Mouse (Mus musculus) MEL-GATA-1-ER (cell line): ENCODE data around the gene Rasal1.

ENCODE experiments used
- DNase-seq: peaks from one replicate; pipeline ENCODE4 v3.0.0-alpha.2; 2012; ENCODE audit warnings: low read depth; ENCODE audit errors: extremely low read depth

Rasal1 gene

DNA sequence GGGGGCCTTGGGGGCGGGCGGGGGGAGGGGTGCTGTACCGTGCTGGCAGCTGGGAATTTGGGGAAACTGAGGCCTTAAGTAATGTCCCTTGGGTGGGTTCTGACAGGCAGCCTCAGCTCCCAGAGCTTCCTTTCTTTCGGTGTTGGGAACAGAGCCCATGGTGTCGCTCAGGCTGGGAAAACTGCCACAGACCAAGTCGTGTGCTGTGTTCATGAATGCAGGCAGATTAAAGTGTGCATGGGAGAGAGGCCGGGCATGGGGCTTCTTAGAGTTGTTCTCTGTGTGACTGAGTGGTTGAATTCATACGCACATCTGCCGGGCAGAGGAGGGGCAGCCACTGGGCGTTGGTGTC is 26.8 kb upstream of the Rasal1 start:
- no peak for DNase-seq

- no peak for DNase-seq
These were observed 26.3 kb upstream of the Rasal1 start for GRCm38 (mm10) chr5:120622198-120622851.

DNA sequence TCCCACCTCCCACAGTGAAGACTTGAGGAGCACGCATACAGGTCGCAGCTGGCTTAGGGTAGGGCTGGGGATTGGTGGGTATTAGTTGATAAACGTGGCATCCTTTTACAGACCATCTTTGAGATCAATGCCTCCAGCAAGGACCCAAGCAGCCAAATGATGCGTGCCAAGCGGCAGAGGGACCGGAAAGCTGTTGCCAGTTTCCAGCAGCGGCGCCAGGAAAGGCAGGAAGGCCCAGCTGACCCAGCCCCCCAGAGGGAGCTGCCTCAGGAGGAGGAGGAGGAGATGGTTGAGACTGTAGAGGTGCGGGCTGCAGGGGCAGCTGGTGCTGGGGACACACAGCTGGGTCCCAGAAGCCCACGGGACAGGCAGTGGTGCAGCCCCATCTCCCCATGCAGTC is 24.2 kb upstream of the Rasal1 start:
- DNase-seq: no peak

- DNase-seq: no peak
These were observed 22.2 kb upstream of the Rasal1 start for GRCm38 (mm10) chr5:120626399-120626798.

GRCm38 (mm10) chr5:120627515-120628300 is 20.9 kb upstream of the Rasal1 start:
- DNase-seq: no peak

GRCm38 (mm10) chr5:120628624-120629023 is 20.0 kb upstream of the Rasal1 start:
- no peak for DNase-seq

DNA sequence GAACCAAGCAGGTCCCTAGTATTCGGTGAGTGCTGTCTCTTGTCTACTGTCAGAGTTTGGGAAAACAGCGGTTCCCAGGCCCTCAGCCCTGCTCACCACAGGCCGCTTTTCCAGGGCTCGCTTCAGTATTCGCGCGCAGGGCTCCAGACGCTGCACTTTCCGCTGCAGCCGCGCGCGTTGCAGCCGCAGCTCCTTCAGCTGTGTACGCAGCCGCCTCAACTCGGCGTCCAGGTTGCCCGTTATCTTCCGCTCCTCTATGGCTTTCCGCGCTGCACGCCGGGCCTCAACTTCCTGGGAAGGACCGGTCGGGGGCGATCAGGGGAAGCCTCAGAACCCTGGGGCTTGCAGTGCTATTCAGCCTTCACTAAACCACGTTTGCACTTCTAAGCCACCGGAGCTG is 17.5 kb upstream of the Rasal1 start:
- no peak for DNase-seq

DNA sequence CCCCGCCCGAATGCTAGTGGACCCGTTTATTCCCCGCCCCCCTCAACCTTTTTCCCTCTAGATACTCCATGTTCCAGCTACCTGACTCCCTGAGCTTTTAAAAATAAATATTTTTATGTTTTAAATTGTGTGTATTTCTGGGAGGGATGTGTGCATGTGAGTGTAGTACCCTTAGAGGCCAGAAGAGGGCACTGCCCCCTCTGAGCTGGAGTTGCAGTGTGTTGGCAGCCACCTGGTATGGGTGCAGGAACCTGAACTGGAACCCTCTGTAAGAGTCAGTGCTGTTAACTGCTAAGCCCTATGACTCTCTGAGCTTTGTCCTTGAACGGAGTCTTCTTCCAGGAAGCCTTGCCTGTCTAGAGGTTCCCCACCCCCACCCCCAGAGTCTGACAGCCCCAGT is 16.7 kb upstream of the Rasal1 start:
- no peak for DNase-seq

GRCm38 (mm10) chr5:120634131-120634530 is 14.5 kb upstream of the Rasal1 start, which contains the start of gene Cfap73:
Gene Cfap73, minus strand, starts transcription at chr5:120634235.
- no peak for DNase-seq

DNA sequence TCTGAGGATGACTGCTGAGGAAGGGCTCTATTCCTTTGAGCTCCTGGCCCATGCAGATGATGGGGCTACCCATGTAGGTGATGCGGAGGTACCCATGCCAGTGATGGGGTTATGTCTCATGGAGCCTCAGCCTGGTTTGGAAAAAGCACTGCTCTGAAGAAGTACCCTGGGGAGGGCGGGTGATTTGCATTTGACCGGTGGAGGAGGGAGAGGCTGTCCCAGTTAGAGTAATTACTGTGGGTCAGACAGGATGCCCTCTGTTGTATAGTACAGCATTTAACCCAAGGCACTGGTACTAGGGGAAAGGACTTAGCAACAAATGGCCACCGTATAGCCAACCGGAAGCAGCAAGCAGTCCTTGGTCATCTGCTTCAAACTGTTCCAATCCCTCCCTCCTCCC is 13.8 kb upstream of the Rasal1 start:
- no peak for DNase-seq

DNA sequence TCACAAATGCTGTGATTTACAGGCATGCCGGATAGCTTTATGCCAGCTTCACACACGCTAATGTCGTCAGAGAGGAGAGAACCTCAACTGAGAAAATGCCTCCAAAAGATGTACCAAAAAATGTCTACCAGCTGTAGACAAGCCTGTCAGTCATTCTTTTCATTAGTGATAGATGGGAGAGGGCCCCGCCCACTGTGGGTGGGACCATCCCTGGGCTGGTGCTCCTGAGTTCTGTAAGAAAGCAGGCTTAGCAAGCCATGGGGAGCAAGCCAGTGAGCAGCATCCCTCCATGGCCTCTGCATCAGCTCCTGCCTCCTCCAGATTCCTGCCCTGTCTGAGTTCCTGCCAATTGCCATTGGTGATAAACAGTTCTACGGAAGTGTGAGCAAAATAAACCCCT is 13.0 kb upstream of the Rasal1 start:
- DNase-seq: no peak

- DNase-seq: no peak
These were observed 8.5 kb upstream of the Rasal1 start for GRCm38 (mm10) chr5:120640094-120640493.

- no peak for DNase-seq
These were observed 5.1 kb upstream of the Rasal1 start for GRCm38 (mm10) chr5:120643365-120644085.

DNA sequence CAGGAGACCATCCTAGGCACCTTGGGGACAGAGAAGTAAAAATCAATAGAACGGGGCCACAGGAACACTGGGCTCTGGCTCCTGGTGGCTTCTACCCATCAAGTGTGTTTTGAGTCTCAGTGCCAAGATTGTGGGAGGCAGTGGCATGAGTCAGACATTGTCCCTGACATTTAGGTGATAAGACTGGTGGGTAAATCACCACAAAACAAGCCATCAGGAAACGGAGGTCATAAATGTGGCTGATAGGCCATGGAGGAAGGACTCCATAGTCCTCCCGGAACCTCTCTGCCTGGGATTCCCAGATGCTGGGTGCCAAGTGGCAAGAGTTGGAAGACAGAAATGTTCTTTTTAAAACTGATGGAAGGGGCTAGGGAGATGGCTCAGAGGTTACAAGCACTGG is 4.4 kb upstream of the Rasal1 start:
- no peak for DNase-seq

DNA sequence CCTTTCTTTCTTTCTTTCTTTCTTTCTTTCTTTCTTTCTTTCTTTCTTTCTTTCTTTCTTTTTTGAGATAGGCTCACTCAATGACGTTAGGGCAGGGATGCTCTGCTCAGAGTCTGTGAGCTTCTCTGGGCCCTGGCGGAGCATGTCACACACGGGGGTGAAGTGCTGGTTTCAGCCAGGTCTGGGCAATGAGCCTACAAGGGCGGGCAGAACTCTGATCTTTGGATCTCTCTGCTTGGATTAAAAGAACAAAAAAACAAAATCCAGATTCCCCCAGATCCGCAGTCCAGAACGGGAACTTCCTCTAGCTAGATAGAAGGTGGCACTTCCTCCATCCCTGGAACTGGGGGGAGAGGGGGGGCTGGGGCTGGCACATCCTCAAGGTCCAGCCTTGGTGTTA is 2.8 kb upstream of the Rasal1 start:
- DNase-seq: no peak

GRCm38 (mm10) chr5:120647361-120647760 is 1.3 kb upstream of the Rasal1 start:
- no peak for DNase-seq

DNA sequence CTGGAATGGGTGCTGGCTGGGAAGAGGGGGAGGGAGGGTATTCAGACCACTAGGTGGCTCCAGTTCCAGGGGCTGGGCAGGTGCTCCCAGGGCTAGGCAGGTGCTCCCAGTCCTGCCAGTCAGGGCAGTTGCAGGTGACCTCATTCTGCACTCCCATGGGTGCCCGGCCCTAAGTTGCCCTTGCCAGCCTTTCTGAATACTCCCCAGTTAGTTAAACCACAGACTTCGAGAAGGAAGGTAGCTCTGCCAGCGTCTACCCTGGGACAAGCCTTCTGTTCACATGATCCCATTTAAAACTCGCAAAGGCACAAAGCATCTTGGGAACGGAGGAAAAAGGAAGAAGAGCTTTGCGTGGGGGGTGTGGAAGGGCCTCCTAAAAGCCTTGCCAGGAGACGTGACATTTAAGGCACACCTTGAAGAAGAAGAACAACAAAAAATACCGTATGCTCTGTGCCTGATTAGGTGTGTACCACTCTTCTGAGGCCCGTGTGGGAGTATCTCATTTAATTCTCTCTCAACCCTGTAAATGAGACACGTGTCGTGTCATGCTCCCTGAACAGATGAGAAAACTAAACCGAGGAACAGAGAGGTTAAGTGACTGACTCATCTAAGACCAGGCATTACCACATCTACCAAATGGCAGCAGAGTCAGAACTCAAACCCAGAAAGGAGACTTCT is 659 bp upstream of the Rasal1 start:
- DNase-seq: no peak

DNA sequence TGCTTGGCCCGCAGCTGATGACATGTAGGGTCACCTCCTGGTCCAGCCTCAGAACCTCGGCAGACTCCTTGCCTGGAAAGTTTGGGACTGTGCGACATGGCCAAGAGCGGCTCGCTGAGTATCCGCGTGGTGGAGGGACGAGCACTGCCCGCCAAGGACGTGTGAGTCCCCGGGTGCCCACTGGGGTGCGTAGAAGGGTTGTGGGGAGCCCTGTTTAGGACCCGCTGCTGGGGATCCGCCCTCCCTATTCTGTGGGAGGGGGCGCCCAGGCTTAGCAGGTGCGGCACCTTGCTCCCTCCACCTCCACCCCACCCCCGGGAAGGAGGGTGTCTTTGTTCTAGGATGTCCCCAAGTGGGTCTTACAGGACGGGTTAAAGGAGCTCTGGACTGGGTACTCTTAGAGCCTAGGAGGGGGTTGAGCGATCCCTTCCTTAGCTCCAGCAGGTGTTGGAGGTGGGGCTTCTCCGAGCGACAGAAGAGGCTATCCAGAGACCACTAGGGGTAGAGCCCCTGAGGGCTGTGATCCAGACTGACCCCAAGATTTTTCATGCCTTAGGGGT is 842 bp downstream of the Rasal1 start:
- no peak for DNase-seq

DNA sequence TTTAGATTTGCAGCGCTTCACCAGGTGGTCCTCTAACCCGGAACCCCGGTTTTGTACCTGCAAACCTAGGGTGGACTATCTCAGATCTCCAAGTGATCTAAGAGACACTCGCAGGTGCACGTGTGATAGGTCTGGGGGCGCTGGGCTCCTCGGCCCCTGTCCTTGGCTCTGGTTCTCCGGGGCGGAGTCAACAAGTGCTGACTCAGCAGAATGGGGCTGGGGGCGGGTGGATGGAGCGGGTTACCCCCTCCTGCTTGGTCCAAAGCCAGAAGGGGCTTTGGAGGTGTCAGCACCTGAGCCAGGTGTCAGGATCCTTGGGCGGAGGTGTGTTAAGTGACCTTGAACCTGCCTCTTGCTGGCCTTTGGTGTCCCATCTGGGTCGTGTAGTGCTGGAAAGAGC is 1.3 kb downstream of the Rasal1 start:
- no peak for DNase-seq

DNA sequence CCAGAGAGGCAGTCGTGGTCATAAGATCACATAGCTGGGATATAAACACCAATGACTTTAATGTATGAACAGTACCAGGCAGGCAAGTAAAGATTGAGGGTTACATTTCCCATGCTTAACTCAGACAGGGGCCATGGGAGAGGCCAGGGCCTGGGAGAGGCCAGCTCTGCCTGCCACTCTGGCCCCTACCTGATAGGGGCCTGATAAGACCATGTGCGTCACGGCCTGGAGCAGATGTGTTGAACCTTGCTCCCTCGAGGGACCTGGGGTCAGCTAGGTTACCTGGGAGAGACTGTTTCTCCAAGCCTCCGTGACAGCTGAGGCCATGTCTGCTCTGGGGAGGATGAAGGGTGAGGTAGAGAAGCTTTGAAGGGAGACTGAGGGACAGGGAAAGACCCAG is 2.6 kb downstream of the Rasal1 start:
- no peak for DNase-seq

DNA sequence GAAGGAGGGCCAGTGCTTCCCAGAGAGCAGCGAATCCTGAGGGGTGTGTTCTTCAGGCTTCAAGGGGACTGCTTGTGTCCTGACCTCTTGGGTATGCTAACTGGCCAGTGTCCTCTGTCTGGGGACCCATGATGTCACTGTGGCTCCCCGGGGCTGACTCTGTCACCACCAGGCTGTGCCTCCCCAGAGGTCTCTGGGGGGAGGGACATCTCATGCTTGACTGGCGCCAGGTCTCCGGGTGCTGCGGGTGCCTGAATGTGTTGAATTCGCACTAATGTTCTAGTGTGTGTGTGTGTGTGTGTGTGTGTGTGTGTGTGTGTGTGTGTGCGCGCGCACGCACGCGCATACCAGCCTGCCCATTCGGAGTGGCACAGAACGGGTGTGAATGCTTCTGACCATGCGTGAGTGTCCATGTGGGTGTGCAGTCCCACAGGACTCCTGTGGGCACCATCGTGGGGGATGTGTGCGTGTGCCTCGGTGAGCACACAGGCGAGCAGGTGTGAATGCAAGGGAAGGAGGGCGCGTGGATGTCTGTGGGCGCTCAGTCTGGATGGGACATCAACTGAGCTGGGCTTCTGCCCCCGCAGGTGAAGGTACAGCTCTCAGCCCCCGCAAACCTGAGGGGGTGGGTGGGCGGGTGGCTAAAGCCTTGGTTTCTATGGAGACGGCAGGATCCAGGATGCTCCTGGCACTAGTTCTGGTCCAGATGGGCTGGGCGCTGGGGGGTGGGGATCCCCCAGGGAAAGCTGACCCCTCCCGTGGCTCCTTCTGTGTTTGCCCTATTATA is 4.5 kb downstream of the Rasal1 start:
- no peak for DNase-seq
